Mouse (Mus musculus) neural tube, embryonic 13.5 days (tissue): ENCODE results near the gene Eef1a2. TPM values are rescaled to one million over a fixed set of nuclear protein-coding genes. Genes with fewer than 3 reads are reported as not detected.

ENCODE experiments used
- ATAC-seq: fragments of 200-750 bp; cut with Nextera tagmentation; 2 replicates; pipeline ENCODE4 v1.8.0; 2017; ENCODE audit warnings: low read depth, mild to moderate bottlenecking, moderate TSS enrichment, moderate library complexity
- H3K27ac ChIP-seq: fragments of 300-500 bp; sonication (generic); replicated peaks from 2 replicates; pipeline ENCODE4 v1.5.1; 2015; ENCODE audit warnings: moderate library complexity, mild to moderate bottlenecking, inconsistent platforms
- H3K27me3 ChIP-seq: fragments of 300-500 bp; sonication (generic); 2 replicates; pipeline ENCODE4 v1.6.1; 2015; ENCODE audit warnings: mild to moderate bottlenecking, inconsistent platforms
- H3K36me3 ChIP-seq: fragments of 300-500 bp; sonication (generic); 2 replicates; pipeline ENCODE4 v1.6.1; 2015; ENCODE audit warnings: mild to moderate bottlenecking, inconsistent platforms
- H3K4me1 ChIP-seq: fragments of 300-500 bp; sonication (generic); replicated peaks from 2 replicates; pipeline ENCODE4 v1.6.1; 2015; ENCODE audit warnings: inconsistent platforms
- H3K4me2 ChIP-seq: fragments of 300-500 bp; sonication (generic); 2 replicates; pipeline ENCODE4 v1.6.1; 2015; ENCODE audit warnings: inconsistent platforms, mild to moderate bottlenecking, moderate library complexity
- H3K4me3 ChIP-seq: fragments of 300-500 bp; sonication (generic); 2 replicates; pipeline ENCODE4 v1.5.1; 2015; ENCODE audit warnings: mild to moderate bottlenecking, inconsistent platforms
- H3K9ac ChIP-seq: fragments of 300-500 bp; sonication (generic); 2 replicates; pipeline ENCODE4 v1.6.1; 2015; ENCODE audit warnings: moderate library complexity, mild to moderate bottlenecking, inconsistent platforms
- H3K9me3 ChIP-seq: fragments of 300-500 bp; sonication (generic); 2 replicates; pipeline ENCODE4 v1.6.1; 2016; ENCODE audit warnings: inconsistent platforms
- WGBS: fragments of 180-500 bp; shearing (Covaris S2); methylation state at CpG from one replicate; pipeline ENCODE4 v1.1.7; 2015; 5-methylcytosine and 5-hydroxymethylcytosine counted together
- polyA plus RNA-seq: library from polyadenylated mRNA; unstranded; fragments of >200 nt; fragmentation: Nextera tagmentation; extraction: Ambion mirVana; gene quantifications from 2 replicates; pipeline ENCODE4 v1.2.1, GENCODE M21; 2015

The Eef1a2 gene
- polyA plus RNA-seq, 1 experiment from 2014 or later: 7.7 TPM

DNA sequence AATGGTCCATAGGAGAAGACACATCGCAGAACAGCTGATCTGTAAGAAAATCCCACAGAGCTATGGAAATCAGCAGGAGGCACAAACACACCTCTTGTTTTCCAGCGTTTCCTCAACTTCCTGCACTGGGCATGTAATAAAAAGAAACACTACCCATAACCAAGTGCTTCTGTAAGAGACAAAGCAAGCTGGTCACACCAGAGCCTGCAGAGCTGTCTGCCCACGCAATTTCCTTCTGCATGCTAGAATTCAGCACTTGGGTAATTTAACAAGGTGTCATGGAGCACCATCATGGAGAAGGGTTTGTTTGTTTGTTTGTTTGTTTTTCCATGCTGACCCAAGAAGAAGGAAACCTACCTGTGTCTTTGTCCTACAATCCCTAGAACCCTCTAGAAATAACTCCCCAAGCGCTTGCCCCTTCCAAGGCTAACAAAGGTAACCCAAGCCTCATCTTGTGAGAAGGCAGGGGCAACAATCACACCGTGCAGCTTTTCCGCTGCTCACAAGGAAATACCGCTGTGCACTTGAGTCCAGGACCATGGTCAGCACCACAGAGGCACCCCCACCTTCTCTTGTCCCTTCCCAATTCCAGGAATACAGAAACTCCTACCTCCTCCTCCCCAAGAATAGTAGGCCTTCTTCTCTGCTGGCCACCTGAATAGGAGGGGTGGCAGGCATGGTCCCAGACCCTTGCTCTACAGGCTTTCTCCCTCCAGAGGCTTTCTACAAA lies 30.9 kb downstream of the Eef1a2 start:
- H3K9me3 ChIP-seq: no peaks in the 10 kb centered on the region
- peaks cover 69% of the 10 kb centered on the region for H3K4me1 ChIP-seq
- 52% methylated on average over 7 of the region's 7 CpGs for WGBS
- no peak overlapping the region for H3K27ac ChIP-seq
- ATAC-seq: no peak
- no peak overlapping the region for H3K4me2 ChIP-seq
- H3K27me3 ChIP-seq: no peaks in the 10 kb centered on the region
- no peak overlapping the region for H3K4me3 ChIP-seq
- H3K9ac ChIP-seq: no peak overlapping the region
- no peaks in the 10 kb centered on the region for H3K36me3 ChIP-seq

DNA sequence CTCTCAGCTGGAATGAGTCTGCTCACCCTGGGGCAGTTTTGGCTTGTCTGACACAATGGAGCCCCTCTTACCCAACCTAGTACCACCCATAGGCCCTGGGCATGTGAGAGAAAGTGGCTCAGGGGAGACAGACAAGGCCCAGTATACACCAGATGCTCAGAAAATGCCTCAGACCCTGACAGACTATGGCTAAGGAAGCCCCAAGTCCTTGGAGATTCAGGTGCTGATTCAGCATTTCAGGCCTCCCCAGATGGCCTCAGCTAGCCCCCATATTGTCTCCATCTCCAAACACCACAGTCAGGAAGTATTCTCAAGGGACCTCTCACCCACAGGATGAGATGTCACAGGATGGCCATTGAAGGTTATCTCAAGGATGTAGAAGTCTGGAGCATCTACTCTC lies 34.2 kb downstream of the Eef1a2 start:
- Histone ChIP-seq H3K4me1 (peaks cover 70% of the 10 kb centered on the region), H3K27me3 (no peaks in the 10 kb centered on the region), H3K9ac (no peak overlapping the region), H3K27ac (peak overlapping the region; percentile 57), H3K36me3 (no peaks in the 10 kb centered on the region), H3K9me3 (no peaks in the 10 kb centered on the region), H3K4me2 (no peak overlapping the region), H3K4me3 (no peak overlapping the region)
- no peak for ATAC-seq

DNA sequence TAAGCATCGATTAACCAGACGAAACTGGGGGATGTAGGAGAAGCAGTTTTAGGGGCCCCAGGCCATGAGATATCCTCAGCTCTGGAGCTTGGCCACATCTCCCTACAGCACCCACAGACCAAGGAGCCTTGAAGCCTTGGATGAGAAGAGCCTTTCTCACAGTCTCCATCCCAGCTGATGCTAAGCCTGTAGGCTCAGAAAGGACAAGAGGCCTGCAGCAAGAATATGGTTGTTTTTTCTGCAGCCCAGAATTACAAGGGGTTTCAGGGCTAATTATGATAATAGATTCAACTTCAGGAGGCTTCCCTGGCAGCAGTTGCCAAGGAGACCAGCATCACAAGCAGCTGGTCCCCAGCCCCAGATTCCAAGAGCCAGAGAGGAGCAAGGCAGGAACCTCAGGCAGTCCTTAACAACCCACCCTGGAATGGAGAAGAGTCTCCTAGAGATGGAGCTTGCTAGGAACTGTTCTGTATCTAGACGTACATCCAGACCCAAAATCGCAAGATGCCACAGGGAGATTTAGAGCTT lies 35.8 kb downstream of the Eef1a2 start:
- Histone ChIP-seq H3K27me3 (no peaks in the 10 kb centered on the region), H3K4me2 (no peak overlapping the region), H3K9me3 (no peaks in the 10 kb centered on the region), H3K4me3 (no peak overlapping the region), H3K27ac (peak overlapping the region; percentile 57), H3K9ac (0 out of 2 replicates have a peak overlapping the region, but pooled peaks have one; percentile 17), H3K36me3 (no peaks in the 10 kb centered on the region), H3K4me1 (peaks cover 68% of the 10 kb centered on the region)
- ATAC-seq: peak; percentile 38; the same call in 1 of the 2 replicates
- WGBS: 64% methylated on average over 4 of the region's 4 CpGs

DNA sequence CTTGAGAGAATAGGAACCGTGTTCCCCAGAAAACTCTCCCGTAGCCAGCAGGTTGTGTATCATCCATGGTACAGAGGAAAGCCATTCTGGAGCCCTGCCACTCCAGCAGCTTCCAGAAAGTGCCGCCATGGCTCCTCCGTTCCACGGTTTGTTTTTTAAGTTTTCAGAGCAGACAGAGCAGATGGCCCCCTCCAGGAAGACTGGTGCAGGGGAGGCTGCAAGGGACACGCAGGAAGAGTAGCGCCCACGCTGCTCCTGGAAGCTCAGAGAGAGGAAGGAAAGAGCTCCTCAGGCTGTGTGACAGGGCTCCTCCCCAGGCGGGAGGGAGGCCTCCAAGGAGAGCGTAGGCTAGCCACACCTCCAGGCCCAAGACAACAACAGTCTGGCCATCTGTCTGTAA lies 36.9 kb downstream of the Eef1a2 start:
- H3K27ac ChIP-seq: no peak overlapping the region
- H3K36me3 ChIP-seq: no peaks in the 10 kb centered on the region
- ATAC-seq: no peak
- 38% methylated on average over 10 of the region's 10 CpGs for WGBS
- H3K27me3 ChIP-seq: no peaks in the 10 kb centered on the region
- no peak overlapping the region for H3K4me3 ChIP-seq
- no peak overlapping the region for H3K4me2 ChIP-seq
- 0 out of 2 replicates have a peak overlapping the region, but pooled peaks have one; percentile 22 for H3K9ac ChIP-seq
- H3K9me3 ChIP-seq: no peaks in the 10 kb centered on the region
- peaks cover 79% of the 10 kb centered on the region for H3K4me1 ChIP-seq

DNA sequence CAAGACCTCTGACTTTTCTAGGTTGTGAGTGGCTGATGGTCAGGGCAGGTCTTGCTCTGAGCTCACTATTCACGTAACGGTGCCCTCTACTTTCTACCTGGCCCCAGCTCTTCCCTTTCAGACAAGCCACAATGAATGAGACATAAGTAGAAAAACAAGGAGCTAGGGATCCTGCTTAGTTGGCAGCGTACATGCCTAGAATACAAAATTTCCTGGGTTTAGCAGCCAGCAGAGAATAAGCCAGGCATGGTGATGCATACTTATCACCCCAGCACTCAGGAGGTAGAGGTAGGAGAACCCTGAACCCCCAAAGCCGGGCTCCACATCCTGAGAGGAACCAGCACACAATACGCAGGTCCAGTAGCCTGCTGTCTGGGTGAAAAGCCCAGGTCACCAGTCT lies 40.4 kb downstream of the Eef1a2 start:
- no peak overlapping the region for H3K9ac ChIP-seq
- H3K36me3 ChIP-seq: peaks cover 20% of the 10 kb centered on the region
- H3K9me3 ChIP-seq: no peaks in the 10 kb centered on the region
- no peak overlapping the region for H3K4me3 ChIP-seq
- H3K4me1 ChIP-seq: peaks cover 74% of the 10 kb centered on the region
- no peaks in the 10 kb centered on the region for H3K27me3 ChIP-seq
- no peak for ATAC-seq
- H3K4me2 ChIP-seq: no peak overlapping the region
- 84% methylated on average over 5 of the region's 5 CpGs for WGBS
- H3K27ac ChIP-seq: peak overlapping the region; percentile 65

DNA sequence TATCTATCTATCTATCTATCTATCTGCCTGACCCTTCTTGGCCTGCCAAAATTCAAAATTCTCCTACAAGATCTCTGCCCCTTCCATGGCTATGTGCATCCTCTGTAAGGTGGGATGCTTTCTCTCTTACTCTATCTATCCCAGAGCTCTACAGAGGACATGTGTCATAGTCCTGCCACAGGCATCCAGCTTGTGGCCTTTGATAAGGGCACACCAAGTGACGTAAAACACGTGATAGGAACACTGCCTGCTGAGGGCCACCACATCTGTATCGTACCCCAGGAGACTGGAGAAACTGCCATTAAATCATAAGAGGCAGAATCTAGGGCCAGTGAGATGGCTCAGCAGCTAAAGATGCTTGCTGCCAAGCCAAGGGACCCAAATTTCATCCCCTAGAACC lies 41.4 kb downstream of the Eef1a2 start:
- Histone ChIP-seq H3K36me3 (peaks cover 27% of the 10 kb centered on the region), H3K27me3 (no peaks in the 10 kb centered on the region), H3K4me2 (no peak overlapping the region), H3K4me1 (peaks cover 70% of the 10 kb centered on the region), H3K27ac (peak overlapping the region; percentile 52; the same call in 1 of the 2 replicates), H3K4me3 (no peak overlapping the region), H3K9ac (no peak overlapping the region), H3K9me3 (no peaks in the 10 kb centered on the region)
- no peak for ATAC-seq
- 72% methylated on average over 3 of the region's 3 CpGs for WGBS

DNA sequence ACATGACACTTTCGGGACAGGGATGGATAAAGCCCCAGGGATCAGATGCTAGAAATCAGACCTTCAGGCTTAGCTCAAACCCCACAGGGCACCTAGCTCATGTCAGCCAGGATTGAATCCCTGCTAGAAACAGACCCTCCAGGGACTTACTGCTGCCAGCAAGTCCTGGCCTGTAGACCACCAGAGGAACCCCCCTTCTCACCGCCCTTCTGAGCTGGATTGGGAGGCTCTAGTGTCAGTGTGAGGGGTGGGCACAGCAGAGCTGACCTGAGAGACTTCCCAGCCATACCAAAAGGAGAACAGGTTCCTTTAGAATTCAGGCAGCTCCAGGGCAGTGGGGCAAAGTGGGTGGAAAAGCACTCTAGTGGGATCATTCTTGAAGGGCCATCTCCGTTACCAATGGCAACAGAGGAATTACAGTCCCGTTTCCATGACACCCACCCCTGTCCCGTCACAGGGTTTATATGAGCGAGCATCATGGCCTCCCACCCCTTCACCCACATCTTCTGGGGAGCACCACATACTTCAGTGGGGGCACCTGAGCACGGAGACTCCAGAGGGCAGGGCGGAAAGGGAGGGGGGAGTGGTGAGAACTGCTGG lies 43.0 kb downstream of the Eef1a2 start:
- H3K27ac ChIP-seq: peak overlapping the region; percentile 52; the same call in 1 of the 2 replicates
- H3K27me3 ChIP-seq: no peaks in the 10 kb centered on the region
- H3K4me3 ChIP-seq: no peak overlapping the region
- H3K9me3 ChIP-seq: no peaks in the 10 kb centered on the region
- peaks cover 39% of the 10 kb centered on the region for H3K36me3 ChIP-seq
- no peak overlapping the region for H3K4me2 ChIP-seq
- ATAC-seq: peak; percentile 47
- peaks cover 55% of the 10 kb centered on the region for H3K4me1 ChIP-seq
- WGBS: 45% methylated on average over 8 of the region's 8 CpGs
- H3K9ac ChIP-seq: no peak overlapping the region

DNA sequence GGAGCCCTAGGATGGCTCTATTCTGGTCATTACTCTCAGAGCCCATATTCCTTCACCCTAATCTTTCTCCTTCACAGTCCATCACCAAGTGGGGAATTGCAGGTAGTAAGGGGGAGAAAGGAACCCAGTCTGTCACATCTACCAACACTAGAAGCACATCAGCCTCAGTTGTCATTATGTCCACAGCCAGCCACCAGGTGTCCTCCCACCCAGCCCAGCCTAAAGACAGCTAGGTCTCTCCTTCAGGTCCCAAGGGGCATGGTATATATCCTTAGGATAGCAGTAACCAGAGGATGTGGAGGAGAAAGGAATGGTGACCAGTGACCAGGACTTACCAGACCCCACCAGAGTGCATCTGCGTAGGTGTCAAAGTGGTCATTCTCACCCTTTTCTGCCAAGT lies 45.1 kb downstream of the Eef1a2 start:
- Histone ChIP-seq H3K9ac (no peak overlapping the region), H3K4me2 (no peak overlapping the region), H3K27ac (no peak overlapping the region), H3K4me1 (peaks cover 44% of the 10 kb centered on the region), H3K9me3 (no peaks in the 10 kb centered on the region), H3K4me3 (no peak overlapping the region), H3K36me3 (peaks cover 49% of the 10 kb centered on the region), H3K27me3 (no peaks in the 10 kb centered on the region)
- 100% methylated on average over 1 of the region's 1 CpGs for WGBS
- ATAC-seq: no peak

DNA sequence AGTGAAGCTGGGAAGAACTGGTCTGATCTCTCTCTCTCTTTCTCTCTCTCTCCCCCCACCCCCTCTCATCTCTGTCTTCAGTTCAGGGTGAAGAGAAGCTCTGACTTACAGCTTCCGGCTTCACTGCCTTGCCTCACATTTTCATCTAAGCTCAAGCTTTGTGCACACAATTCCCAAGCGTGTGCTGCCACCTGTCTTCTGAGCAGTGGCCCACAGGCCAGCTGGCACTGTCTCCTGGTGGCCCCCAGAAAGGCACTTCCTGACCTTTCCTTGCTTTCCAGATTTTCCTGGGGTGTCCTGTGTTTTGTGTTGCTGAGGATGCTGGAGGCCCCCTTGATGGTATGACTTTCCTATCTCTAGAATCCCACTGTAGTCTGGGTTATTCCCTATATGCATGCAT lies 52.7 kb downstream of the Eef1a2 start:
- Histone ChIP-seq H3K4me3 (no peak overlapping the region), H3K4me2 (no peak overlapping the region), H3K9me3 (no peaks in the 10 kb centered on the region), H3K27ac (no peak overlapping the region), H3K9ac (no peak overlapping the region), H3K36me3 (peaks cover 34% of the 10 kb centered on the region), H3K4me1 (peaks cover 18% of the 10 kb centered on the region), H3K27me3 (no peaks in the 10 kb centered on the region)
- no peak for ATAC-seq
- WGBS: 64% methylated on average over 2 of the region's 2 CpGs

DNA sequence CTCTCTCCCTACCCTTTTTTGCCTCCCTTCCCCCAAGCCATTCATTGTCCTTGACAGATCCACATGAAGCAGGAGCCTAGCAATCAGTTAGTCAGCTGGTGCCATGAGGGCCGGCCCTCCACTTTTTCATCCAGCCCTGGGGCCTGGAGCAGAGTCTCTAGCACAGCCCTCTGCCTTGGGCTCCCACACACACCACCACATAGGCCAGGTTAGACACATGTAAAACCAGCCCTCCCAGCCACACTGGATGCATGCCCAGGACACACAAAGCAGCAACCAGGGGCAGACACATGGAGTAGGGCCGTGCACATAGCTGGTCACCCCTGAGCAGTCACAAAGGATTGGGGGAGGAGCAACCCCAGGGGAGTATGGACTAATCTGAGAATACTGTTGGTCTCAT lies 54.7 kb downstream of the Eef1a2 start:
- peak overlapping the region; percentile 28; the same call in 1 of the 2 replicates for H3K9ac ChIP-seq
- H3K27me3 ChIP-seq: no peaks in the 10 kb centered on the region
- WGBS: 15% methylated on average over 2 of the region's 2 CpGs
- peak; percentile 64 for ATAC-seq
- H3K4me1 ChIP-seq: peaks cover 18% of the 10 kb centered on the region
- peak overlapping the region; percentile 67 for H3K27ac ChIP-seq
- no peak overlapping the region for H3K4me3 ChIP-seq
- H3K9me3 ChIP-seq: no peaks in the 10 kb centered on the region
- no peak overlapping the region for H3K4me2 ChIP-seq
- H3K36me3 ChIP-seq: peaks cover 39% of the 10 kb centered on the region

DNA sequence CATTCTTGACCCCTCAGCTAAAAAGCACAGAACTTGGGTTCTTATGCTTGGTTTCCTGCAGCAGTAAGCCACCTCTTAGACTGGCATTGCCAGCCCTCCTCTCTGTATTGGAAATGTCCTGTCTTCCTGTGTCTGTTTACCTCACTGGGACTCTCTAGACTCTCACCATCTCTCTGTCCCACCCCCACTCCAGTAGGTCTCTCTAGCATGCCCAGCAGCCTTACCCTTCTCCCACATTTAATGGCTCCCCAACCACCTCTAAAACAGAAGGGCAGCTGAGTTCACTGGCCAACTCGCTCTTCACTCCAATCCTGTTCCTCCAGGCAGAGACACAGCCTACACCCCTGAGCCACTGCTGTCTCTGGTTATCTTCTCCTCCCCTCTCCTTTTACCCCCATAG lies 55.2 kb downstream of the Eef1a2 start:
- peak; percentile 27; the same call in 1 of the 2 replicates for ATAC-seq
- Histone ChIP-seq H3K9ac (peak overlapping the region; percentile 28; the same call in 1 of the 2 replicates), H3K9me3 (no peaks in the 10 kb centered on the region), H3K27ac (peak overlapping the region; percentile 67), H3K4me2 (no peak overlapping the region), H3K27me3 (no peaks in the 10 kb centered on the region), H3K36me3 (peaks cover 44% of the 10 kb centered on the region), H3K4me1 (peaks cover 18% of the 10 kb centered on the region), H3K4me3 (no peak overlapping the region)
- 50% methylated on average over 1 of the region's 1 CpGs for WGBS

DNA sequence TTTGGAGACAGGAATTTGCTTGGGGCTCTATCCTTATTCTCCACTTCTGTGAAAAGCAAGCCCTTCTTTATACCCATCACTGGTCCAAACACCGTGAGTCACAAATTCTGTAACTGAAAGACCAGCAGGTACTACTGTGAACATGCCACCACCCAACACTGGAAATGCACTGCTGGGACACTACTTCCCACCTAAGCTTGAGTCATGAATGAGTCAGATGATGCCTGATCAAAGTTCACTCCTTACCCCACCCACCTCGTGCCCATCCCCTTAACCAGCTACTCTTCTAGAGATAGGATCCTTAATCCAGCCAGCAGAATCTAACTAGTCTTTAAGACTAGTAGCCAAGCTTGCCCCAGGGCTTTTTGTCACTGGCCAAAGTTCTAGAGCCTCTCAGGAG lies 56.7 kb downstream of the Eef1a2 start:
- peaks cover 18% of the 10 kb centered on the region for H3K4me1 ChIP-seq
- H3K27me3 ChIP-seq: no peaks in the 10 kb centered on the region
- WGBS: 93% methylated on average over 2 of the region's 2 CpGs
- ATAC-seq: no peak
- H3K9me3 ChIP-seq: no peaks in the 10 kb centered on the region
- no peak overlapping the region for H3K27ac ChIP-seq
- H3K9ac ChIP-seq: no peak overlapping the region
- H3K36me3 ChIP-seq: peaks cover 46% of the 10 kb centered on the region
- H3K4me2 ChIP-seq: no peak overlapping the region
- no peak overlapping the region for H3K4me3 ChIP-seq
